Mouse (Mus musculus): ENCODE measurements around the gene Rreb1. TPM values are rescaled to one million over a fixed set of nuclear protein-coding genes. Genes with fewer than 3 reads are reported as not detected.

Rreb1 gene
- polyA plus RNA-seq, 1 experiment: 23.3 TPM

- peaks cover 12% of the 10 kb centered on the region; the same call in 1 of the 2 replicates for H3K4me1 ChIP-seq
- TF ChIP-seq GATA1 (IDR thresholded peaks at IDR 0.05; ENCODE audit: borderline replicate concordance, low read length): no peak
- TF ChIP-seq FLI1 (IDR thresholded peaks at IDR 0.05; ENCODE audit: low read length): no peak
- peaks cover 100% of the 10 kb centered on the region for H3K36me3 ChIP-seq (replicated peaks; ENCODE audit: low read length)
- H3K9me3 ChIP-seq: no peaks in the 10 kb centered on the region
- H3K27me3 ChIP-seq (replicated peaks): no peaks in the 10 kb centered on the region
- H3K4me3 ChIP-seq (replicated peaks): no peak overlapping the region
Measured at GRCm38 (mm10) chr13:37926394-37926793, 148.2 kb downstream of the Rreb1 start.

GRCm38 (mm10) chr13:37929532-37929931 is 151.3 kb downstream of the Rreb1 start:
- no peaks in the 10 kb centered on the region for H3K9me3 ChIP-seq
- peaks cover 100% of the 10 kb centered on the region for H3K36me3 ChIP-seq (replicated peaks; ENCODE audit: low read length)
- TF ChIP-seq FLI1 (IDR thresholded peaks at IDR 0.05; ENCODE audit: low read length): no peak
- TF ChIP-seq GATA1 (IDR thresholded peaks at IDR 0.05; ENCODE audit: borderline replicate concordance, low read length): no peak
- H3K4me1 ChIP-seq: peaks cover 21% of the 10 kb centered on the region
- no peak overlapping the region for H3K4me3 ChIP-seq (replicated peaks)
- H3K27me3 ChIP-seq (replicated peaks): no peaks in the 10 kb centered on the region

GRCm38 (mm10) chr13:37930091-37930490 is 151.9 kb downstream of the Rreb1 start:
- Histone ChIP-seq H3K9me3 (no peaks in the 10 kb centered on the region), H3K4me1 (peaks cover 21% of the 10 kb centered on the region), H3K4me3 (replicated peaks) (no peak overlapping the region), H3K36me3 (replicated peaks; ENCODE audit: low read length) (peaks cover 100% of the 10 kb centered on the region), H3K27me3 (replicated peaks) (no peaks in the 10 kb centered on the region)
- TF ChIP-seq FLI1 (IDR thresholded peaks at IDR 0.05; ENCODE audit: low read length) (no peak), GATA1 (IDR thresholded peaks at IDR 0.05; ENCODE audit: borderline replicate concordance, low read length) (no peak)

- Histone ChIP-seq H3K4me3 (replicated peaks) (no peak overlapping the region), H3K27me3 (replicated peaks) (no peaks in the 10 kb centered on the region), H3K4me1 (peaks cover 21% of the 10 kb centered on the region), H3K9me3 (no peaks in the 10 kb centered on the region), H3K36me3 (replicated peaks; ENCODE audit: low read length) (peaks cover 100% of the 10 kb centered on the region)
- TF ChIP-seq FLI1 (IDR thresholded peaks at IDR 0.05; ENCODE audit: low read length) (no peak), GATA1 (IDR thresholded peaks at IDR 0.05; ENCODE audit: borderline replicate concordance, low read length) (no peak)
Measured at GRCm38 (mm10) chr13:37930621-37931020, 152.4 kb downstream of the Rreb1 start.

- H3K4me3 ChIP-seq (replicated peaks): no peak overlapping the region
- no peaks in the 10 kb centered on the region for H3K27me3 ChIP-seq (replicated peaks)
- H3K4me1 ChIP-seq: peaks cover 21% of the 10 kb centered on the region
- TF ChIP-seq GATA1 (IDR thresholded peaks at IDR 0.05; ENCODE audit: borderline replicate concordance, low read length) (no peak), FLI1 (IDR thresholded peaks at IDR 0.05; ENCODE audit: low read length) (no peak)
- no peaks in the 10 kb centered on the region for H3K9me3 ChIP-seq
- peaks cover 100% of the 10 kb centered on the region for H3K36me3 ChIP-seq (replicated peaks; ENCODE audit: low read length)
Measured at GRCm38 (mm10) chr13:37931210-37931922, 153.2 kb downstream of the Rreb1 start.

- no peak for TF ChIP-seq FLI1 (IDR thresholded peaks at IDR 0.05; ENCODE audit: low read length)
- TF ChIP-seq GATA1 (IDR thresholded peaks at IDR 0.05; ENCODE audit: borderline replicate concordance, low read length): no peak
- Histone ChIP-seq H3K27me3 (replicated peaks) (no peaks in the 10 kb centered on the region), H3K4me3 (replicated peaks) (no peak overlapping the region), H3K36me3 (replicated peaks; ENCODE audit: low read length) (peaks cover 100% of the 10 kb centered on the region), H3K4me1 (peaks cover 18% of the 10 kb centered on the region), H3K9me3 (no peaks in the 10 kb centered on the region)
Measured at GRCm38 (mm10) chr13:37934075-37934474, 155.9 kb downstream of the Rreb1 start.

GRCm38 (mm10) chr13:37934920-37935319 is 156.7 kb downstream of the Rreb1 start:
- TF ChIP-seq FLI1 (IDR thresholded peaks at IDR 0.05; ENCODE audit: low read length) (no peak), GATA1 (IDR thresholded peaks at IDR 0.05; ENCODE audit: borderline replicate concordance, low read length) (no peak)
- no peak overlapping the region for H3K4me3 ChIP-seq (replicated peaks)
- H3K4me1 ChIP-seq: peaks cover 16% of the 10 kb centered on the region
- H3K9me3 ChIP-seq: no peaks in the 10 kb centered on the region
- H3K36me3 ChIP-seq (replicated peaks; ENCODE audit: low read length): peaks cover 100% of the 10 kb centered on the region
- H3K27me3 ChIP-seq (replicated peaks): no peaks in the 10 kb centered on the region

GRCm38 (mm10) chr13:37936351-37936750 is 158.2 kb downstream of the Rreb1 start:
- Histone ChIP-seq H3K9me3 (no peaks in the 10 kb centered on the region), H3K36me3 (replicated peaks; ENCODE audit: low read length) (peaks cover 100% of the 10 kb centered on the region), H3K27me3 (replicated peaks) (no peaks in the 10 kb centered on the region), H3K4me3 (replicated peaks) (no peak overlapping the region), H3K4me1 (peaks cover 22% of the 10 kb centered on the region)
- no peak for TF ChIP-seq GATA1 (IDR thresholded peaks at IDR 0.05; ENCODE audit: borderline replicate concordance, low read length)
- TF ChIP-seq FLI1 (IDR thresholded peaks at IDR 0.05; ENCODE audit: low read length): no peak

- Histone ChIP-seq H3K27me3 (replicated peaks) (no peaks in the 10 kb centered on the region), H3K9me3 (no peaks in the 10 kb centered on the region), H3K36me3 (replicated peaks; ENCODE audit: low read length) (peaks cover 100% of the 10 kb centered on the region), H3K4me3 (replicated peaks) (no peak overlapping the region), H3K4me1 (peaks cover 46% of the 10 kb centered on the region)
- no peak for TF ChIP-seq GATA1 (IDR thresholded peaks at IDR 0.05; ENCODE audit: borderline replicate concordance, low read length)
- no peak for TF ChIP-seq FLI1 (IDR thresholded peaks at IDR 0.05; ENCODE audit: low read length)
Measured at GRCm38 (mm10) chr13:37940167-37940566, 162.0 kb downstream of the Rreb1 start.

GRCm38 (mm10) chr13:37940649-37941048 is 162.4 kb downstream of the Rreb1 start:
- Histone ChIP-seq H3K9me3 (no peaks in the 10 kb centered on the region), H3K36me3 (replicated peaks; ENCODE audit: low read length) (peaks cover 100% of the 10 kb centered on the region), H3K27me3 (replicated peaks) (no peaks in the 10 kb centered on the region), H3K4me3 (replicated peaks) (no peak overlapping the region), H3K4me1 (peaks cover 49% of the 10 kb centered on the region)
- no peak for TF ChIP-seq FLI1 (IDR thresholded peaks at IDR 0.05; ENCODE audit: low read length)
- TF ChIP-seq GATA1 (IDR thresholded peaks at IDR 0.05; ENCODE audit: borderline replicate concordance, low read length): no peak

Data from megakaryocyte, embryonic 14.5 days (primary cell).